Mouse (Mus musculus): ENCODE measurements around the gene Nrip1.
"Not testable (repeated sequence)": the region's sequence is repeated elsewhere in the genome, so short reads cannot be mapped to it uniquely, and the experiment has no call there.

The Nrip1 gene

DNA sequence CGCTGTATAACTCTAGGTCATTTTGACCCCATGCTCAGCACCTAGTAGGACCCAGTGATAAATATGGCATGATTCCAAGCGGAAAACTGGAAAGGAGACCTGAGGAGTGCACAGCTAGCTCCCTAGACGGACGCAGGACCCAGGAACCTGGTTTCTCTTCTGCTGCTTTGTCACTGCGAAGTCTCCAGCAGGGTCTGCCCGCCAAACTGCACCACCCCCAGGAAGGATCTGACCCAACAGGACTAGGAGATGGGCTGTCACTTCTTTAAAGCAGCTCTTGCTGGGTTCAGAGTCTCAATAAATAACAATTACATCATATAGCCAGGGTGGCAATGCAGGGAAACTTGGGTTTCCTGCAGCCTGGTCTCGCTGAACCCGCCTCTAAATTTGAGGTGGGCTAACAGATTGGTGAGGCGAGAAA lies at the start of gene Nrip1:
TSS of gene Nrip1 (minus strand) at position 157 of the 421 bp plus-strand sequence.
- in situ Hi-C loops (cut with MseI, MboI), result no loop called here

DNA sequence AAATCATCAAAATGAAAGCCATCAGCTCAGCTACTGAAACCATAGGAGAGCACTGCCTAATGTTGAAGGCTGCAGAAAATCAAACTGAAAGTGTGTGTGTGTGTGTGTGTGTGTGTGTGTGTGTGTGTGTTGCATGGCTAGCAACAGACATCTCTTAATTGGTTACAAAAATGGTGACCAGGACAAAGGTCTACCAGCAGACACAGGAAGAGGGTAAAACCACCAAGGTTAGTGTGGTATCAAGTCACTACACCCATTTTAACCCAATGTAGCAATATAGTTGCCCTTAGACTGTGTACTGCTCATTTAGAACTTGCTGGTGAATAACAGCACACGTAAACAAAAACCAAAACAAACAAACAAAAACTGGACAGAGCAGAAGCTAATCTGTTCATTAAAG lies 48.9 kb upstream of the Nrip1 start:
- in situ Hi-C loops (cut with MseI, MboI), result no loop called here

DNA sequence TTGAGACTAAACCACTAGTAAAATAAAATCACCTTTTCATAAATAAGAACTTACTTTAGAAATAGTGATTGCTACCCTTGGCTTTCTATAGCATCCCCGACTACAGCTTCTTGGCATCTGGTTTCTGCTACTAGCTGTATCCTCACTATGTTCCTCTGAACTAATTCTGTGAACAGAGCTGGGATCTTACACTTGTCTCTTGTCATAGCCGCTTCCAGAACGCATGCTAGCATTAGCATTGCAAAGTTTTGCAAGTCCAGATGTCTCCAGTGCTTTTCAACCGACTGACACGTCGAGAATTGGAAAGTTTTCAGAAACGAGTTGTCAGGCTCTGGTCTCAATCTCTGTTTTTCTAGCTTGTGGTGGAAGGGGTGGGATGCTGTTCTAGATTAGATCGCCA lies 46.2 kb upstream of the Nrip1 start:
- in situ Hi-C loops (cut with MseI, MboI), result no loop called here

DNA sequence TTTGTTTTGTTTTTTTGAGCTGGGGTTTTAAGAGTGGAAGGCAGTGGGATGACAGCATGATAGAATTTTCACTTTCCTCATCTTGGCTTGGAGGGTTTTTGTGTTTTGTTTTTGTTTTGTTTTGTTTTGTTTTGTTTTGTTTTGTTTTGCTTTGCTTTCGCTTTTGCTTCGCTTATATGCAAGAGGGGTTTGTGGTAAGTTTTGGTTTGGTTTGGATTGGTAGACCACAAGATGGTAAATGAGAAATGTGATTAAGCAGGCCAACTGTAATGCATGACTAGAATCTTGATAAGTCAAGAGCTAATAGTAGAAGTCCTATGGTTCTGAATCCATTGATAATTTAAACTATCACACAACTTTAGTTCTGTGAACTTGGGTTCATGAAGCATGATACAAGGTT lies 42.9 kb upstream of the Nrip1 start:
- in situ Hi-C loops (cut with MseI, MboI), result no loop called here

- in situ Hi-C loops (cut with MseI, MboI), result no loop called here
Observed at GRCm38 (mm10) chr16:76416060-76416438, 42.4 kb upstream of the Nrip1 start.

DNA sequence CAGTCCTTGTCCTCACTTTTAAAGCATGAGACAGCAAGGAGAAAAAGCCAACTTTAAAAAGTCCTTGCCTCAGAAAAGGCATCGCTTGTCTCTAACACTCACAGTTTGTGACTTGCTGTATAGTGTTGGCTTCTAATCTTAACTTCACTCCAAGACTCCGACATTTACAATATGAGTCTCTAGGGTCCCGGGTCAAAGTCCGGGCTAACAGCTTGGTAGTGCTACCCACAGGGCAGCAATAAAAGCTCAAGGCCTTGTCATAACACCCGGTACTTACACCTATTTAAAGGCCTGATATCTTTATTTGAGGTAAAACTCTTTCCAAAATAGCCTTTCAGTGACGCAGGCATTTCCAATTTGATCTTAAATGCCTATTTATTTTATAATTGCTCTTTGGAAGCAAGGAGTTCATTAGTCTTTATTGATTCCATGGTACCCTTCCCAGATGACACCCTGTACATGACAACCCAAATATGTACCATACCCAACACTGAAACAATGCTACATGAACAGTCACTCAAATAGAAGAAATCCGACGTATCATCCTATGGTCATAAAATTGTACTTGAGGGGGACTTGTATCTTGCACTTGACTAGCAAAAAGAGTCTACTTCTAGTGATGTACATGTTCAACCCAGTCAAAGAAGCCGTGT lies 41.9 kb upstream of the Nrip1 start:
- in situ Hi-C loops (cut with MseI, MboI), result no loop called here

DNA sequence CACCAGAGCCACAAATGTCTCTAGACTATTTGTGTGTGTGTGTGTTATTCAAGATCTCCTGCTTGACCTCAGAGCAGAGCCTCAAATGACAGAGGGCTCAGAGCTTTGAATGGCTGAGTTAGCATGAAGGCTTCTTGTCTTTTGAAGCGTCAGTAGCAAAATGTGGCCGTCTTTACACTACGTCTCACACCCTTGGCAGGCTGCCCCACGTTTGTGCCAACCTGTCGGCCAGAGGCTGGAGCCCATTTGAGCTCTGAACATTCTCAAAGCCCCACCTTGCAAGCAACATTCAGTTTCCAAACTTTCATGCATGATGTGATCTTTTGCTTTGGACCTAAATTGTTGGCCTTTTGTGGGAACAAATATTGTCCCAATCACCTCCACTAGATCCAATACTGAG lies 40.9 kb upstream of the Nrip1 start:
- in situ Hi-C loops (cut with MseI, MboI), result no loop called here

- in situ Hi-C loops (cut with MseI, MboI), result no loop called here
Observed at GRCm38 (mm10) chr16:76413581-76413980, 40.0 kb upstream of the Nrip1 start.

DNA sequence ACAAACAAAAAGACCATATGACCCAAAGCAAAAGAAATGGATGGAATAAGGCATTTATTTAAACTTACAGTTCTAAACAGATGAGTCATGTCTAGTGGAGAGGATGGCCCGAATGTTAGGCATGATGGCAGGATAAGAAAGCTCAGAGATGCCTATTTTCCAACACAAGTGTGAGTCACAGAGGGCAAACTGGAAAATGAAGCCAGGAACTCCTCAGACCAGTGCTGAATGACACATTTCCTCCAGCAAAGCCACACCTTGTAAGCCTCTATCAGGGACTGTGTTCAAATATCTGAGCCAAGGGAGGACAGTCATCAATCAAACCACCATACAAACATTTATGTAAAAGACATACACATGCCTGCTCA lies 35.7 kb upstream of the Nrip1 start:
- in situ Hi-C loops (cut with MseI, MboI), result no loop called here

DNA sequence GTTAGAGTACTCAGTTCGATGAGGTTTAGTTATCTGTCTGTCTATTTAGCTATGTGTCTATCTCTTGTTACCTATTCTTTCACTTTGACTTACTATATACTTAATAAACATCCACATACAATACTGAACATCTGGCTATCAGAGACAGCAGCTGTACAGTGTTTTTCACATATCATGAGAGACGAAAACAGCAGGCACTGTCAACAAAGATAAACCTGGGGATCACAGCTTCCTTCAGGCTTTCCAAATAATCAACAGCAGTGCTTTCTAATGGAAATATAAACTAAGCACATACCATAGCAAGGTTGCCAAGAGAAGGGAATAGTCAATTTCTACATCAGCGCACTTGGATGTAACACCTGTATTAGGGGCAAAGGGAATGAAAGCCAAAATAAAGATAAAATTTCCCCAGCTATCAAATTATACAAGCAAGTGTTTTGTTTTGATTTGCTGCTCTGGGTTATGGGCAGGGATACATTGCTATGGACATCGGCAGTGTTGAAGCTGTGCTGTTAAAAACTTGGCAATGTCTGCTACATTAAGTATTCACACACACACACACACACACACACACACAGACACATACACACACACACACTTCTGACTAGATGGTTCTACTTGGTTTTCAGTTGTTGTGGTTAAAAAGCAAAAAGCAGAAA lies 35.2 kb upstream of the Nrip1 start:
- in situ Hi-C loops (cut with MseI, MboI), result no loop called here

DNA sequence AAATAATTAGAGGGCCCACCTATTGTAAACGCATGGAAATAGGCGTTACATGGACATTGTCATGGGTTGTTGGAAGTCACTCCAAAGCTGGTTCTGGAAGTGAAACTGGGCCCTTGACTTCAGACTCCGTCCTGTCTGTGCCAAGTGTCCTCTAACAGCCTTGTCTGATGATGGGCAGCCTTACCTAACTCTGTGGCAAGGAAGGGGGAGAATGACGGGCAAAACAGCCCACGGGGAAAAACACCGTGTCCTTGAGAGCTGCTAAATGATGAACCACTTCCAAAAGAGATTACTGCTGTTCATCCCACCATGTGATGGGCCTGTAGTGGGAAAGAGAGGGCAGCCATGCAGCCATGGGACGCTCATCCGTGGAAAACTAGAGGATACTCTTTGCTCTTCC lies 34.6 kb upstream of the Nrip1 start:
- in situ Hi-C loops (cut with MseI, MboI), result no loop called here

DNA sequence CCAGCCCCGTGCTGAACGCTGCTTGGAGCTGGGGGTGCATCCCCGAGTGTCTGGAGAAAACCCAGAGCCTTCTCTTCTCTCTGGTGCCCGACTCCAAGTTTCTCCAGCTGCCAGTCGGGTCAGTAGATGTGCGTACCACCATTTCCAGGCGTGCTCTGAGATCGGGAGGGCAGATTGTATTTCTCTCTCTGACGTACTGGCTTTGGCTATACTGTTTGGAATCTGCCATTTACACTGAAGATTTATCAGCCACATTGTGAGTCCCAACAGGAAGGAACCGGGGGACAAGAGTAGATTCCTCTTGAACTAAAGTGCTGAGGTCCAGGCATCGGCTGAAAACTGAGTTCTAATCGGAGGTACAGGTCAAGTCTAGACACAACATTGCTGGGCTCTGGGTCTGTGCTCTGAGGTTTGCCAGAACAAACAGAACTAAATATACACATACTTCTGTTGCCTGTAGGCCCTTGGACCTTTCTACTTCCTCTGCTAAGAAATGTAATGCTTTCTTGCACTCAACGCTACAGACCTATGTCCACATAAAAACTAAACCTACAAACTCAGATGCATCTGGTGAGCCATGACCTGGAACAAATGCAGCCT lies 33.8 kb upstream of the Nrip1 start:
- in situ Hi-C loops (cut with MseI, MboI), result no loop called here

GRCm38 (mm10) chr16:76406897-76407296 lies 33.3 kb upstream of the Nrip1 start:
- in situ Hi-C loops (cut with MseI, MboI), result no loop called here

DNA sequence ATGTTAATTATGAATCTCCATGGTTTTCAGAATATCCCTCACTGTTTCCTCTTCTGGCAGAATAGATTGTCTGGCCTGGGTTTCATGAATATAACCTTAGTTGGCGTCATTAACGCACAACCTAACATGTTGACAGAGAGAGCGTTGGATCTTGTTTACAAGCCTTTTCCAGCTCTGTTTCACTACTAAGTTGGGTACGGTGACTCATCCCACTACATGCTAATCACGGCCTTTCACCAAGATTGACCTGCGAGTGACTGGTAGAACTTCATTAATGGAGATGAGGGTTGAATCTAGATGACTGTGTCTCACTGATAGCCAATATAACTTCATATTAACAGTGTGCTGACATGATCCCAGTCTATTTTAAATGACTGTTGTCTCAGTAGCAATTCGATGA lies 32.7 kb upstream of the Nrip1 start:
- in situ Hi-C loops (cut with MseI, MboI), result no loop called here

DNA sequence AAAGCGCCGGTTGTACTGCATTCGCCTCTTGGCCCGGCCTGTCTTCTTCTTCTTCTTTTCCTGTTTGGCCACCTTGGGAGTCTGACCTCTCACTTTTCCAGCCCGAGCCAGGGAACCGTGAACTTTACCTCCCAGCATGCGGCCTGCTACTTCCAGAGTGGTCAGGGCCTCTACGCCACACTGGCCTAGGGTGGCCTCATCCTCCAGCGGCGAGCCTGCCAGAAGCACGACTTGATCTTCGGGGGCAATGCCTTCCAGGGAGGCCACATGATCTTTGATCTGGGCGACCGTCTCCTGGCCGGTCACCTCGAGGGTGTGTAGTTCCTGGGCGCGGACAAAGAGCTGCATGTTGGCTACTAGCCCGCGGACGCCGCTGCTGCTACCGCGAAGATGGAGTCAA lies 29.7 kb upstream of the Nrip1 start:
- in situ Hi-C loops (cut with MseI, MboI), result not testable (repeated sequence)

GRCm38 (mm10) chr16:76396512-76396911 lies 22.9 kb upstream of the Nrip1 start:
- in situ Hi-C loops (cut with MseI, MboI), result no loop called here

DNA sequence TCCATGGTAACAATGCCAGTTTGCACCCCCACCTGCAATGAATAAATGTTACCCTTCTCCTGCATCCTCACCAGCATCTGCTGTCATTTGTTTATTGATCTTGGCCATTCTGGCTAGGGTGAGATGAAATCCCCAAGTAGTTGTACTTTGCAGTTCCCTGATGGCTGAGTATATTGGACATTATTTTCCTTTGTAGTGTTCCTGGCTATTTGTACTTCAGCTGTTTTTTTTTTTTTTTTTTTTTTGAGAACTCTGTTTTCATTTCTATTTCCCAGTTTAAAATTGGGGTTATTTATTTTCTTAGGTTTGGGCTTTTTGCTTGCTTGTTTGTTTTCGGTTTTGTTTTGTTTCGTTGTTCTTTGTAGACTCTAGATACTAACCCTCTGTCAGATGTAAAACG lies 19.6 kb upstream of the Nrip1 start:
- in situ Hi-C loops (cut with MseI, MboI), result no loop called here

- in situ Hi-C loops (cut with MseI, MboI), result no loop called here
Observed at GRCm38 (mm10) chr16:76386496-76386895, 12.9 kb upstream of the Nrip1 start.

DNA sequence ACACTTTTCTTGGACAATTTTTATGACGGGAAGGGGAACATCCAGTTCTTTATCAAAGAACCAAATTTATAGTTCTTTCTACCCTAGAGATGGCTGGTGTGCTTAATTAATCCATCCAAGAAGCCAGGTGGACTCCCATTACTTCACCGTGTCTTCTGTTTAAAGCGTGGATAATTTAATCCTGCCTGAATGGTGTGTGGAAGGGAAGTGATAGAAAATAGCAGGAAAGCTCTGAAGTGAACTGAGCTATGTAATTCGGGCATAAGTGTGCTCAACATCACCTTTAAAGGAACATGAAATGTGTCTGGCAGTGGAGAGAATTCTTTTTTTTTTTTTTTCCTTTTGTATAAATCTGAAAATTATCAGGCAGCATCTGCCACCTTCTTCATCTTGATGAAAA lies 12.4 kb upstream of the Nrip1 start:
- in situ Hi-C loops (cut with MseI, MboI), result no loop called here

- in situ Hi-C loops (cut with MseI, MboI), result no loop called here
Observed at GRCm38 (mm10) chr16:76377211-76377610, 3.6 kb upstream of the Nrip1 start.

GRCm38 (mm10) chr16:76376661-76377060 lies 3.0 kb upstream of the Nrip1 start:
- in situ Hi-C loops (cut with MseI, MboI), result no loop called here

DNA sequence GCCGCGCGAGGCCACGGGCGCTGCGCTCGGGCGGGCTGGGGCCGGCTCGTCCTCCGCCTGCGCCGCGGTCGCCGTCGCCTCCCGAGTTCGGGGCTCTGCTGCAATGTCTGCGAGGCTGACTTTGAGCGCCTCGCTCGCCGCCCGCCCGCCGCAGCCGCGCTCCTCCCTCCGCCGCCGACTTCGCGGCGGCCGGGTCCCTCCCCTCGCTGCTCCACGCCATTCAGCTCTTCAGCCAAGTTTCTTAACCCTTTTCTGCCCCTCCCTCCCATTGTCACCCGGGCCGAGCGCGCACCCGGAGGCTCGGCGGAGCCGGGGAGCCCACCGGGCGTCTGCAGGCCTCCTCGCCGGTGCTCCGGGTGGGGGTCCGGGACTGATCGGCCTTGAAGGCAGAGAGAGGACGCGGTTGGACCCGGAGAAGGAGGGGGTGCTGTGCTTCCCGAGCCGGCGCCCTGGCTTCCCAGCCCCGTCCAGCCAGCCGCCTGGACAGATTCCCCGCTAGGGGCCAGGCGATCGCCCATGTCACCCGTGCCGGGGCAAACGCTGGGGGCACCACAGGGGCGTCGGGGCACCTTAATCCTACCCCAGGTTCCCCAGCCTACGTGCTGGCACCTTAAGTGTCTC lies 576 bp downstream of the Nrip1 start:
- in situ Hi-C loops (cut with MseI, MboI), result no loop called here
